Mouse (Mus musculus): ENCODE results near the gene Tmem56. TPM values are rescaled to one million over a fixed set of nuclear protein-coding genes. Genes with fewer than 3 reads are reported as not detected.

Tmem56 gene
- polyA plus RNA-seq, 1 experiment from 2014 or later, result 0.45 TPM

- Histone ChIP-seq H3K9ac (ENCODE audit: low read length) (no peak overlapping the region), H3K36me3 (ENCODE audit: control insufficient read depth, insufficient read depth) (no peaks in the 10 kb centered on the region), H3K4me1 (ENCODE audit: control insufficient read depth, insufficient read depth, low read length) (no peaks in the 10 kb centered on the region), H3K4me3 (ENCODE audit: low read length) (no peak overlapping the region), H3K27ac (ENCODE audit: low read length) (no peak overlapping the region), H3K27me3 (ENCODE audit: control insufficient read depth, insufficient read depth, low read length) (no peaks in the 10 kb centered on the region), H3K4me2 (ENCODE audit: low read depth, low read length) (no peak overlapping the region), H3K9me3 (replicated peaks; ENCODE audit: control insufficient read depth, low read length) (no peaks in the 10 kb centered on the region)
- no peak for ATAC-seq (replicated peaks; ENCODE audit: extremely low read depth, insufficient read depth, low FRiP score)
- 33% methylated on average over 8 of the region's 8 CpGs for WGBS
Measured at GRCm38 (mm10) chr3:121240362-121241040, 42.4 kb downstream of the Tmem56 start.

- Histone ChIP-seq H3K4me1 (ENCODE audit: control insufficient read depth, insufficient read depth, low read length) (no peaks in the 10 kb centered on the region), H3K36me3 (ENCODE audit: control insufficient read depth, insufficient read depth) (no peaks in the 10 kb centered on the region), H3K27me3 (ENCODE audit: control insufficient read depth, insufficient read depth, low read length) (no peaks in the 10 kb centered on the region), H3K4me2 (ENCODE audit: low read depth, low read length) (no peak overlapping the region), H3K27ac (ENCODE audit: low read length) (no peak overlapping the region), H3K9me3 (replicated peaks; ENCODE audit: control insufficient read depth, low read length) (no peaks in the 10 kb centered on the region), H3K4me3 (ENCODE audit: low read length) (no peak overlapping the region), H3K9ac (ENCODE audit: low read length) (no peak overlapping the region)
- 74% methylated on average over 8 of the region's 8 CpGs for WGBS
- no peak for ATAC-seq (replicated peaks; ENCODE audit: extremely low read depth, insufficient read depth, low FRiP score)
Measured at GRCm38 (mm10) chr3:121239096-121239495, 43.8 kb downstream of the Tmem56 start.

- ATAC-seq (replicated peaks; ENCODE audit: extremely low read depth, insufficient read depth, low FRiP score), result no peak
- Histone ChIP-seq H3K4me2 (ENCODE audit: low read depth, low read length) (no peak overlapping the region), H3K36me3 (ENCODE audit: control insufficient read depth, insufficient read depth) (no peaks in the 10 kb centered on the region), H3K4me1 (ENCODE audit: control insufficient read depth, insufficient read depth, low read length) (peaks cover 15% of the 10 kb centered on the region), H3K27me3 (ENCODE audit: control insufficient read depth, insufficient read depth, low read length) (no peaks in the 10 kb centered on the region), H3K9me3 (replicated peaks; ENCODE audit: control insufficient read depth, low read length) (no peaks in the 10 kb centered on the region), H3K9ac (ENCODE audit: low read length) (no peak overlapping the region), H3K4me3 (ENCODE audit: low read length) (no peak overlapping the region), H3K27ac (ENCODE audit: low read length) (no peak overlapping the region)
- WGBS, result 88% methylated on average over 8 of the region's 8 CpGs
Measured at GRCm38 (mm10) chr3:121224763-121225162, 58.1 kb downstream of the Tmem56 start.

GRCm38 (mm10) chr3:121224185-121224584 is 58.7 kb downstream of the Tmem56 start:
- ATAC-seq (replicated peaks; ENCODE audit: extremely low read depth, insufficient read depth, low FRiP score), result no peak
- H3K4me1 ChIP-seq (ENCODE audit: control insufficient read depth, insufficient read depth, low read length), result peaks cover 15% of the 10 kb centered on the region
- H3K9me3 ChIP-seq (replicated peaks; ENCODE audit: control insufficient read depth, low read length), result no peaks in the 10 kb centered on the region
- H3K27me3 ChIP-seq (ENCODE audit: control insufficient read depth, insufficient read depth, low read length), result no peaks in the 10 kb centered on the region
- H3K9ac ChIP-seq (ENCODE audit: low read length), result no peak overlapping the region
- H3K36me3 ChIP-seq (ENCODE audit: control insufficient read depth, insufficient read depth), result no peaks in the 10 kb centered on the region
- H3K27ac ChIP-seq (ENCODE audit: low read length), result no peak overlapping the region
- no peak overlapping the region for H3K4me3 ChIP-seq (ENCODE audit: low read length)
- 92% methylated on average over 6 of the region's 6 CpGs for WGBS
- no peak overlapping the region for H3K4me2 ChIP-seq (ENCODE audit: low read depth, low read length)

GRCm38 (mm10) chr3:121221987-121222386 is 60.9 kb downstream of the Tmem56 start:
- Histone ChIP-seq H3K36me3 (ENCODE audit: control insufficient read depth, insufficient read depth) (no peaks in the 10 kb centered on the region), H3K4me3 (ENCODE audit: low read length) (no peak overlapping the region), H3K9ac (ENCODE audit: low read length) (no peak overlapping the region), H3K4me2 (ENCODE audit: low read depth, low read length) (no peak overlapping the region), H3K9me3 (replicated peaks; ENCODE audit: control insufficient read depth, low read length) (no peaks in the 10 kb centered on the region), H3K4me1 (ENCODE audit: control insufficient read depth, insufficient read depth, low read length) (peaks cover 15% of the 10 kb centered on the region), H3K27me3 (ENCODE audit: control insufficient read depth, insufficient read depth, low read length) (no peaks in the 10 kb centered on the region), H3K27ac (ENCODE audit: low read length) (no peak overlapping the region)
- 44% methylated on average over 7 of the region's 7 CpGs for WGBS
- ATAC-seq (replicated peaks; ENCODE audit: extremely low read depth, insufficient read depth, low FRiP score), result no peak

GRCm38 (mm10) chr3:121217011-121217410 is 65.9 kb downstream of the Tmem56 start:
- H3K9me3 ChIP-seq (replicated peaks; ENCODE audit: control insufficient read depth, low read length), result no peaks in the 10 kb centered on the region
- 87% methylated on average over 6 of the region's 6 CpGs for WGBS
- H3K4me3 ChIP-seq (ENCODE audit: low read length), result no peak overlapping the region
- H3K36me3 ChIP-seq (ENCODE audit: control insufficient read depth, insufficient read depth), result no peaks in the 10 kb centered on the region
- H3K27ac ChIP-seq (ENCODE audit: low read length), result no peak overlapping the region
- H3K4me1 ChIP-seq (ENCODE audit: control insufficient read depth, insufficient read depth, low read length), result peaks cover 12% of the 10 kb centered on the region
- H3K9ac ChIP-seq (ENCODE audit: low read length), result no peak overlapping the region
- ATAC-seq (replicated peaks; ENCODE audit: extremely low read depth, insufficient read depth, low FRiP score), result no peak
- no peak overlapping the region for H3K4me2 ChIP-seq (ENCODE audit: low read depth, low read length)
- H3K27me3 ChIP-seq (ENCODE audit: control insufficient read depth, insufficient read depth, low read length), result no peaks in the 10 kb centered on the region

- no peaks in the 10 kb centered on the region for H3K36me3 ChIP-seq (ENCODE audit: control insufficient read depth, insufficient read depth)
- no peaks in the 10 kb centered on the region for H3K4me1 ChIP-seq (ENCODE audit: control insufficient read depth, insufficient read depth, low read length)
- H3K9ac ChIP-seq (ENCODE audit: low read length), result no peak overlapping the region
- no peak overlapping the region for H3K27ac ChIP-seq (ENCODE audit: low read length)
- H3K4me2 ChIP-seq (ENCODE audit: low read depth, low read length), result no peak overlapping the region
- no peak for ATAC-seq (replicated peaks; ENCODE audit: extremely low read depth, insufficient read depth, low FRiP score)
- H3K4me3 ChIP-seq (ENCODE audit: low read length), result no peak overlapping the region
- 69% methylated on average over 3 of the region's 3 CpGs for WGBS
- no peaks in the 10 kb centered on the region for H3K27me3 ChIP-seq (ENCODE audit: control insufficient read depth, insufficient read depth, low read length)
- H3K9me3 ChIP-seq (replicated peaks; ENCODE audit: control insufficient read depth, low read length), result no peaks in the 10 kb centered on the region
Measured at GRCm38 (mm10) chr3:121213501-121213900, 69.4 kb downstream of the Tmem56 start.

GRCm38 (mm10) chr3:121212156-121212555 is 70.7 kb downstream of the Tmem56 start:
- no peak overlapping the region for H3K4me2 ChIP-seq (ENCODE audit: low read depth, low read length)
- no peak overlapping the region for H3K4me3 ChIP-seq (ENCODE audit: low read length)
- H3K36me3 ChIP-seq (ENCODE audit: control insufficient read depth, insufficient read depth), result no peaks in the 10 kb centered on the region
- 38% methylated on average over 1 of the region's 1 CpGs for WGBS
- no peaks in the 10 kb centered on the region for H3K27me3 ChIP-seq (ENCODE audit: control insufficient read depth, insufficient read depth, low read length)
- H3K27ac ChIP-seq (ENCODE audit: low read length), result no peak overlapping the region
- ATAC-seq (replicated peaks; ENCODE audit: extremely low read depth, insufficient read depth, low FRiP score), result no peak
- no peaks in the 10 kb centered on the region for H3K4me1 ChIP-seq (ENCODE audit: control insufficient read depth, insufficient read depth, low read length)
- H3K9me3 ChIP-seq (replicated peaks; ENCODE audit: control insufficient read depth, low read length), result no peaks in the 10 kb centered on the region
- H3K9ac ChIP-seq (ENCODE audit: low read length), result no peak overlapping the region

GRCm38 (mm10) chr3:121208994-121209393 is 73.9 kb downstream of the Tmem56 start:
- Histone ChIP-seq H3K9ac (ENCODE audit: low read length) (no peak overlapping the region), H3K36me3 (ENCODE audit: control insufficient read depth, insufficient read depth) (no peaks in the 10 kb centered on the region), H3K4me2 (ENCODE audit: low read depth, low read length) (no peak overlapping the region), H3K4me1 (ENCODE audit: control insufficient read depth, insufficient read depth, low read length) (no peaks in the 10 kb centered on the region), H3K4me3 (ENCODE audit: low read length) (no peak overlapping the region), H3K9me3 (replicated peaks; ENCODE audit: control insufficient read depth, low read length) (no peaks in the 10 kb centered on the region), H3K27ac (ENCODE audit: low read length) (no peak overlapping the region), H3K27me3 (ENCODE audit: control insufficient read depth, insufficient read depth, low read length) (no peaks in the 10 kb centered on the region)
- ATAC-seq (replicated peaks; ENCODE audit: extremely low read depth, insufficient read depth, low FRiP score), result no peak
- 86% methylated on average over 5 of the region's 5 CpGs for WGBS

All from heart, embryonic 16.5 days (tissue).